Mouse (Mus musculus): ENCODE measurements around the gene Rusc2. TPM values are rescaled to one million over a fixed set of nuclear protein-coding genes. Genes with fewer than 3 reads are reported as not detected.
A peak's percentile ranks its signal among the peaks of the same experiment; 100 is the strongest.

The Rusc2 gene
- total RNA-seq (2021) = 10 to 100 TPM; 42.9 to 61.4 TPM

- intact Hi-C loops (cut with DNase I) = loop anchor here (1.0 to 2.0 kb wide), 2 partner anchors 25 to 39 kb away; no protein-coding TSS in a partner anchor
- DNase-seq = peak; percentile 93 to 95
Measured at GRCm38 (mm10) chr4:43381408-43382154, at the start of gene Rusc2. TSS of gene Rusc2 (plus strand) at chr4:43381979.

- intact Hi-C loops (cut with DNase I) = no loop called here
- no peak for DNase-seq
Measured at GRCm38 (mm10) chr4:43334771-43335170, 47.0 kb upstream of the Rusc2 start.

GRCm38 (mm10) chr4:43336176-43336575 is 45.6 kb upstream of the Rusc2 start:
- intact Hi-C loops (cut with DNase I) = no loop called here
- DNase-seq = no peak

- DNase-seq = peak; percentile 10 to 24
- intact Hi-C loops (cut with DNase I) = no loop called here
Measured at GRCm38 (mm10) chr4:43340096-43340804, 41.5 kb upstream of the Rusc2 start.

GRCm38 (mm10) chr4:43341276-43341891 is 40.4 kb upstream of the Rusc2 start:
- intact Hi-C loops (cut with DNase I) = no loop called here
- DNase-seq = no peak

GRCm38 (mm10) chr4:43342443-43342842 is 39.3 kb upstream of the Rusc2 start:
- no peak for DNase-seq
- intact Hi-C loops (cut with DNase I) = no loop called here

- intact Hi-C loops (cut with DNase I) = no loop called here
- no peak for DNase-seq
Measured at GRCm38 (mm10) chr4:43344932-43345331, 36.8 kb upstream of the Rusc2 start.

GRCm38 (mm10) chr4:43349206-43349605 is 32.6 kb upstream of the Rusc2 start:
- intact Hi-C loops (cut with DNase I) = no loop called here
- DNase-seq = peak; percentile 34 to 43

GRCm38 (mm10) chr4:43350038-43350560 is 31.7 kb upstream of the Rusc2 start:
- intact Hi-C loops (cut with DNase I) = no loop called here
- no peak for DNase-seq

- no peak for DNase-seq
- intact Hi-C loops (cut with DNase I) = no loop called here
Measured at GRCm38 (mm10) chr4:43353662-43354061, 28.1 kb upstream of the Rusc2 start.

- intact Hi-C loops (cut with DNase I) = loop anchor here (5.0 kb wide), 1 partner anchor 98 kb away; the partner anchor contains the start of gene Atp8b5
- DNase-seq = no peak
Measured at GRCm38 (mm10) chr4:43364914-43365560, 16.7 kb upstream of the Rusc2 start.

- intact Hi-C loops (cut with DNase I) = no loop called here
- no peak for DNase-seq
Measured at GRCm38 (mm10) chr4:43367295-43367694, 14.5 kb upstream of the Rusc2 start.

- no peak for DNase-seq
- intact Hi-C loops (cut with DNase I) = no loop called here
Measured at GRCm38 (mm10) chr4:43367787-43368186, 14.0 kb upstream of the Rusc2 start.

GRCm38 (mm10) chr4:43371406-43371805 is 10.4 kb upstream of the Rusc2 start:
- intact Hi-C loops (cut with DNase I) = no loop called here
- DNase-seq = no peak

- DNase-seq = no peak
- intact Hi-C loops (cut with DNase I) = no loop called here
Measured at GRCm38 (mm10) chr4:43372155-43372554, 9.6 kb upstream of the Rusc2 start.

- intact Hi-C loops (cut with DNase I) = no loop called here
- DNase-seq = no peak
Measured at GRCm38 (mm10) chr4:43374266-43374665, 7.5 kb upstream of the Rusc2 start.

GRCm38 (mm10) chr4:43379601-43380000 is 2.2 kb upstream of the Rusc2 start:
- no peak for DNase-seq
- intact Hi-C loops (cut with DNase I) = loop anchor here (2.0 kb wide), 1 partner anchor 111 kb away; no protein-coding TSS in a partner anchor

GRCm38 (mm10) chr4:43380951-43381350 is 828 bp upstream of the Rusc2 start:
- no peak for DNase-seq
- intact Hi-C loops (cut with DNase I) = loop anchor here (1.0 kb wide), 1 partner anchor 39 kb away; no protein-coding TSS in a partner anchor

- DNase-seq = peak in 1 of 2 experiments; percentile 40
- intact Hi-C loops (cut with DNase I) = loop anchor here (2.0 kb wide), 1 partner anchor 24 kb away; no protein-coding TSS in a partner anchor
Measured at GRCm38 (mm10) chr4:43382155-43383020, 609 bp downstream of the Rusc2 start.
